Mouse (Mus musculus): Measurements from ENCODE around the gene Zfp37.

GRCm38 (mm10) chr4:62230769-62231168 is at the start of gene Zfp37:
- TF ChIP-seq ZC3H11A (IDR thresholded peaks at IDR 0.05; ENCODE audit: low read depth, low read length) (no peak), ZKSCAN1 (IDR thresholded peaks at IDR 0.05; ENCODE audit: borderline replicate concordance, low read depth, low read length) (no peak), EP300 (IDR thresholded peaks at IDR 0.05; ENCODE audit: low read length) (no peak), HCFC1 (IDR thresholded peaks at IDR 0.05; ENCODE audit: low read depth, low read length) (no peak), USF1 (IDR thresholded peaks at IDR 0.05; ENCODE audit: low read depth, low read length) (no peak), CHD2 (IDR thresholded peaks at IDR 0.05; ENCODE audit: low read length) (no peak), NRF1 (IDR thresholded peaks at IDR 0.05; ENCODE audit: low read depth, low read length) (no peak), GABPA (IDR thresholded peaks at IDR 0.05; ENCODE audit: insufficient replicate concordance, low read depth, low read length) (no peak), POLR2A (IDR thresholded peaks at IDR 0.05; ENCODE audit: low read depth, low read length) (no peak), CTCF (conservative IDR thresholded peaks at IDR 0.05 in 1 of 2, IDR thresholded peaks at IDR 0.05 in 1 of 2; ENCODE audit: low read depth in 2 of 2, low read length in 2 of 2) (peak; percentile 17 to 74; a peak in 2 of 4 replicates)
